Mouse (Mus musculus) megakaryocyte-erythroid progenitor cell, adult 5 weeks (primary cell): Measurements from ENCODE around the gene Srm. TPM values are rescaled to one million over a fixed set of nuclear protein-coding genes. Genes with fewer than 3 reads are reported as not detected.

Source experiments
- polyA plus RNA-seq: library from polyadenylated mRNA; stranded (reverse); fragments of >175 nt; gene quantifications from 2 replicates; pipeline ENCODE4 v1.2.3, GENCODE M21; 2012

The Srm gene
- 342 and 344 TPM in 2 replicates for polyA plus RNA-seq

GRCm38 (mm10) chr4:148591171-148591630, at the start of gene Srm:
Gene Srm (plus strand): TSS chr4:148591503.

GRCm38 (mm10) chr4:148558297-148559000, 32.9 kb upstream of the Srm start, which contains the start of gene Exosc10:
Gene Exosc10 (plus strand): TSS chr4:148558429.

GRCm38 (mm10) chr4:148602357-148603120, 11.2 kb downstream of the Srm start, which contains the start of gene Masp2:
Gene Masp2 (plus strand): TSS chr4:148602554.

GRCm38 (mm10) chr4:148626623-148627185, 35.4 kb downstream of the Srm start, which contains the start of gene Tardbp:
Gene Tardbp (minus strand): TSS chr4:148627019.

GRCm38 (mm10) chr4:148643291-148644156, 52.2 kb downstream of the Srm start, which contains the start of gene Gm572:
Gene Gm572 (plus strand): TSS chr4:148643317.

Other genes starting within 250 kb of the Srm start
- 3.4 and 4.4 TPM in 2 replicates for gene Ubiad1, start 146.7 kb upstream of the Srm start, polyA plus RNA-seq
- 10.7 and 13.2 TPM in 2 replicates for gene Mtor, start 142.9 kb upstream of the Srm start, polyA plus RNA-seq
- gene Angptl7, start 91.0 kb upstream of the Srm start, polyA plus RNA-seq = not detected in 2 replicates
- 47.5 and 57.7 TPM in 2 replicates for gene Exosc10, start 33.1 kb upstream of the Srm start, polyA plus RNA-seq
- gene Masp2, start 11.1 kb downstream of the Srm start, polyA plus RNA-seq = 0.04 and 0.07 TPM in 2 replicates
- gene Tardbp, start 35.5 kb downstream of the Srm start, polyA plus RNA-seq = 29.0 and 37.6 TPM in 2 replicates
- 0.12 TPM in 1 of 2 replicates, not detected in the other for gene Gm572, start 51.8 kb downstream of the Srm start, polyA plus RNA-seq
- 16.8 and 17.0 TPM in 2 replicates for gene Casz1, start 212.9 kb downstream of the Srm start, polyA plus RNA-seq